In the genomic region with DNA sequence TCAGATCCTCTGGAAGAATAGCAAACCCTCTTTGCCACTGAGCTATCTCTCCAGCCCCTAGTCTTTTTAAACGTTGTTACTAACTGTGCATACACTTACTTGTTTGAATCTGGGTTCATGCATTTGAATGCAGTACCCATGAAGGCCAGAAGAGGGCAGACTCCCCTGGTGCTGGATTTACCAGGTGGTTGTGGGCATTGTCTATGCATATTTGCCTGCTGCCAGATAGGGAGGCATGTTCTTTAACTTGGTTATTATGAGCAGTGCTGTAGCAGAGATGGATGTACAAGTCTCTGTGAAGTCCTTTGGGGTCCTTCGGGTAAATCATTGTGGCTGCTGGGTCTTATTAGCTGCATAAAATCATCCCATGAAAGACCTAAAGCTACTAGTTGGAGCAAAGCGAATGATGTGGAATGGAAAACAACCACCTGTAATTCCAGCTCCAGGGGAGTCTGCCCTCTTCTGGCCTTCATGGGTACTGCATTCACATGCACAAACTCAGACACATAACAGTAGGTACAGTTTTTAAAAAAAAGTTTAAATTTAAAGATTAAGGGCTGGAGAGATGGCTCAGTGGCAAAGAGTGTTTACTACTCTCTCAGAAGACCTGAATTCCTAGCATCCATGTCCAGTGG, we compare ENCODE assay signal across 9 mouse cellular contexts.
A peak's percentile ranks its signal among the peaks of the same experiment; 100 is the strongest.
DNase-seq lines count a peak whose midpoint lies in the region; ATAC-seq and TF ChIP-seq lines count a peak whose summit lies in the region.
"Had no signal": no experiment of that assay in that cellular context is flagged by ENCODE, and none has a peak within 500 bp of the region (broad histone marks: within the 10 kb centered on the region; RNA-seq: fewer than 3 reads in every experiment).

No protein-coding gene starts in this region.

- no peak for ATAC-seq in midbrain, embryonic 14.5 days (ENCODE audit: low FRiP score, low TSS enrichment)
- no peak for ATAC-seq in midbrain, embryonic 15.5 days (replicated peaks)
- ATAC-seq in lung, postnatal 0 days = no peak

- H3K9me3 ChIP-seq in midbrain, embryonic 14.5 days (ENCODE audit: control insufficient read depth, low read length) = no peaks in the 10 kb centered on the region
- no peaks in the 10 kb centered on the region for H3K9me3 ChIP-seq in midbrain, embryonic 15.5 days
- no peaks in the 10 kb centered on the region for H3K9me3 ChIP-seq in lung, postnatal 0 days (ENCODE audit: low read length)

- H3K27me3 ChIP-seq in midbrain, embryonic 14.5 days (ENCODE audit: control insufficient read depth, insufficient read depth, low read length) = no peaks in the 10 kb centered on the region
- no peaks in the 10 kb centered on the region for H3K27me3 ChIP-seq in midbrain, embryonic 15.5 days (replicated peaks)
- H3K27me3 ChIP-seq in lung, postnatal 0 days (replicated peaks; ENCODE audit: insufficient read depth, low read length) = no peaks in the 10 kb centered on the region
- H3K27me3 ChIP-seq: limb, embryonic 13.5 days had no signal

- no peak overlapping the region for H3K9ac ChIP-seq in midbrain, embryonic 14.5 days (replicated peaks; ENCODE audit: low read length)
- H3K9ac ChIP-seq in midbrain, embryonic 15.5 days = no peak overlapping the region
- no peak overlapping the region for H3K9ac ChIP-seq in lung, postnatal 0 days (replicated peaks; ENCODE audit: low read depth)
- H3K9ac ChIP-seq: limb, embryonic 13.5 days had no signal

- no peak overlapping the region for H3K4me3 ChIP-seq in midbrain, embryonic 14.5 days (replicated peaks; ENCODE audit: low read depth, low read length)
- H3K4me3 ChIP-seq in midbrain, embryonic 15.5 days = no peak overlapping the region
- no peak overlapping the region for H3K4me3 ChIP-seq in lung, postnatal 0 days (ENCODE audit: low read depth, low read length)
- H3K4me3 ChIP-seq: limb, embryonic 13.5 days had no signal

- no peak overlapping the region for H3K27ac ChIP-seq in midbrain, embryonic 14.5 days (replicated peaks; ENCODE audit: low read depth, low read length)
- H3K27ac ChIP-seq in midbrain, embryonic 15.5 days = no peak overlapping the region
- no peak overlapping the region for H3K27ac ChIP-seq in lung, postnatal 0 days (ENCODE audit: low read length)
- H3K27ac ChIP-seq: limb, embryonic 13.5 days had no signal

- H3K4me1 ChIP-seq in midbrain, embryonic 14.5 days (ENCODE audit: control insufficient read depth, insufficient read depth, low read length) = no peaks in the 10 kb centered on the region
- H3K4me1 ChIP-seq in midbrain, embryonic 15.5 days = no peaks in the 10 kb centered on the region
- H3K4me1 ChIP-seq in lung, postnatal 0 days (ENCODE audit: insufficient read depth, low read depth, low read length) = no peaks in the 10 kb centered on the region
- H3K4me1 ChIP-seq: limb, embryonic 13.5 days had no signal

- peak; percentile 65 for TF ChIP-seq CTCF in lung, postnatal 0 days (IDR thresholded peaks at IDR 0.05)

- no peaks in the 10 kb centered on the region for H3K36me3 ChIP-seq in midbrain, embryonic 14.5 days (ENCODE audit: control insufficient read depth, insufficient read depth, low read length)
- no peaks in the 10 kb centered on the region for H3K36me3 ChIP-seq in midbrain, embryonic 15.5 days (replicated peaks)
- no peaks in the 10 kb centered on the region for H3K36me3 ChIP-seq in lung, postnatal 0 days (ENCODE audit: insufficient read depth, low read length)
- H3K36me3 ChIP-seq: limb, embryonic 13.5 days had no signal

- DNase-seq in gastrocnemius, adult 18-20 months (ENCODE audit: low spot score) = peak; percentile 34
- no peak for DNase-seq in gastrocnemius, postnatal 25 days
- DNase-seq in midbrain, embryonic 14.5 days = peak; percentile 53
- peak; percentile 46 to 68 for DNase-seq in cerebellum, adult 18-20 months
- peak; percentile 38 for DNase-seq in gastrocnemius, postnatal 10 days
- no peak for DNase-seq in lung, postnatal 0 days (ENCODE audit: low spot score)
- DNase-seq in thymus, postnatal 0 days (ENCODE audit: low spot score) = no peak

- TF ChIP-seq EP300 in lung, postnatal 0 days (IDR thresholded peaks at IDR 0.05) = no peak

- no peak overlapping the region for H3K4me2 ChIP-seq in midbrain, embryonic 14.5 days (ENCODE audit: low read length)
- H3K4me2 ChIP-seq in midbrain, embryonic 15.5 days = no peak overlapping the region
- H3K4me2 ChIP-seq in lung, postnatal 0 days (replicated peaks; ENCODE audit: low read depth, low read length) = no peak overlapping the region
- H3K4me2 ChIP-seq: limb, embryonic 13.5 days had no signal

- WGBS in midbrain, embryonic 14.5 days = 72% methylated on average over 3 of the region's 3 CpGs
- 71% methylated on average over 3 of the region's 3 CpGs for WGBS in midbrain, embryonic 15.5 days
- 71% methylated on average over 3 of the region's 3 CpGs for WGBS in lung, postnatal 0 days

Comparison
In these comparisons a context has a peak if more than half of its experiments do, and no peak if none do; other contexts are left out.
1. DNase-seq: peak in gastrocnemius, adult 18-20 months (single experiment), midbrain, embryonic 14.5 days (single experiment), cerebellum, adult 18-20 months (2 of 2) and gastrocnemius, postnatal 10 days (single experiment); none in gastrocnemius, postnatal 25 days (single experiment), lung, postnatal 0 days (single experiment) and thymus, postnatal 0 days (single experiment).